Mouse (Mus musculus) lung, adult 2 months (tissue): ENCODE data around the gene Hmgxb4. TPM values are rescaled to one million over a fixed set of nuclear protein-coding genes. Genes with fewer than 3 reads are reported as not detected.

Experiments used
- DNase-seq: peaks from one replicate; pipeline ENCODE4 v3.0.0; 2022
- H3K4me1 ChIP-seq: fragments of 200-500 bp; 2 replicates; pipeline ENCODE4 v1.6.1; 2011; ENCODE audit warnings: low read length; ENCODE audit not compliant: control insufficient read depth, insufficient read depth
- H3K4me3 ChIP-seq: fragments of 200-500 bp; replicated peaks from 2 replicates; pipeline ENCODE3; 2011; ENCODE audit warnings: low read depth, mild to moderate bottlenecking, control low read depth, low read length; ENCODE audit errors: extremely low read depth
- CTCF ChIP-seq: fragments of 200-500 bp; IDR thresholded peaks from 2 replicates; pipeline ENCODE4 v1.5.1; 2011; ENCODE audit warnings: mild to moderate bottlenecking, low read length, control low read depth; ENCODE audit not compliant: insufficient read depth
- POLR2A ChIP-seq: fragments of 200-500 bp; IDR thresholded peaks from 2 replicates; pipeline ENCODE4 v1.6.1; 2011; ENCODE audit warnings: low read depth, mild to moderate bottlenecking, control low read depth, low read length, borderline replicate concordance; ENCODE audit errors: extremely low read depth
- WGBS: fragments of 180-500 bp; shearing (Covaris S2); methylation state at CpG from one replicate; pipeline ENCODE4 v1.1.7; 2018; 5-methylcytosine and 5-hydroxymethylcytosine counted together
- polyA plus RNA-seq: library from polyadenylated mRNA; depleted of rRNA; stranded (reverse); fragments of >200 nt; gene quantifications from 2 replicates; pipeline ENCODE4 v1.2.3, GENCODE M21; 2012

Hmgxb4 gene
- polyA plus RNA-seq, 1 experiment = 23.0 TPM

- no peaks in the 10 kb centered on the region for H3K4me1 ChIP-seq
- DNase-seq = no peak
- 33% methylated on average over 9 of the region's 9 CpGs for WGBS
- H3K4me3 ChIP-seq = no peak overlapping the region
- TF ChIP-seq CTCF (no peak), POLR2A (no peak)
Observed at GRCm38 (mm10) chr8:74980060-74980710, 13.0 kb upstream of the Hmgxb4 start.

- H3K4me1 ChIP-seq = no peaks in the 10 kb centered on the region
- DNase-seq = peak; percentile 31
- no peak overlapping the region for H3K4me3 ChIP-seq
- TF ChIP-seq CTCF (peak; percentile 90), POLR2A (no peak)
- 0% methylated on average over 5 of the region's 5 CpGs for WGBS
Observed at GRCm38 (mm10) chr8:74980711-74981062, 12.5 kb upstream of the Hmgxb4 start.

DNA sequence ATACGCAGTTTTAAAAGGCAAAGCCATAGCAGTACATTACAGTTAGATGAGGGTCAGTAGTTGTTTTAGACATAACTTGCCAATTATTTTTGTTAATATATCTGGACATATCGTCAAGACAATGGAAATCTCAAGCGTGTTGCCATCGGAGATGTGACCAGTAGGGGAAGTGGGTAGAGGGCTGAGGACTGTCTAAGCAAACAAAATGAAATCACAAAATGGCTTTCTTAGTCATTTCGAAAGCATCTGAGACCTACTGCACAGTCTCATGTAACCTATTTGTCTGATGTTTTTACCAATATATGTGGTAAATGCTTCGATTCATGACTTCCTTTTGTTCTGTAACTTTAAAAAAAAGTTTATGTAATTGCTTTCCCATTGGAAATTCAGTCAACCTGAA, 11.3 kb upstream of the Hmgxb4 start:
- WGBS = 81% methylated on average over 6 of the region's 6 CpGs
- Histone ChIP-seq H3K4me1 (no peaks in the 10 kb centered on the region), H3K4me3 (no peak overlapping the region)
- DNase-seq = no peak
- TF ChIP-seq POLR2A (no peak), CTCF (no peak)

- H3K4me1 ChIP-seq = no peaks in the 10 kb centered on the region; the same call in 1 of the 2 replicates
- WGBS = 81% methylated on average over 5 of the region's 5 CpGs
- no peak for DNase-seq
- TF ChIP-seq CTCF (no peak), POLR2A (no peak)
- H3K4me3 ChIP-seq = no peak overlapping the region
Observed at GRCm38 (mm10) chr8:74987436-74987835, 5.7 kb upstream of the Hmgxb4 start.

- WGBS = 10% methylated on average over 15 of the region's 15 CpGs
- no peak for TF ChIP-seq CTCF
- TF ChIP-seq POLR2A = no peak
- Histone ChIP-seq H3K4me1 (peaks cover 4% of the 10 kb centered on the region), H3K4me3 (no peak overlapping the region)
- DNase-seq = peak; percentile 28
Observed at GRCm38 (mm10) chr8:74990021-74990420, 3.1 kb upstream of the Hmgxb4 start.

- no peak for TF ChIP-seq CTCF
- TF ChIP-seq POLR2A = peak; percentile 26; the same call in 1 of the 2 replicates
- peak; percentile 83 for DNase-seq
- peaks cover 4% of the 10 kb centered on the region for H3K4me1 ChIP-seq
- peak overlapping the region; percentile 57 for H3K4me3 ChIP-seq
- WGBS = 1% methylated on average over 108 of the region's 111 CpGs
Observed at GRCm38 (mm10) chr8:74993475-74994451, 607 bp downstream of the Hmgxb4 start.

DNA sequence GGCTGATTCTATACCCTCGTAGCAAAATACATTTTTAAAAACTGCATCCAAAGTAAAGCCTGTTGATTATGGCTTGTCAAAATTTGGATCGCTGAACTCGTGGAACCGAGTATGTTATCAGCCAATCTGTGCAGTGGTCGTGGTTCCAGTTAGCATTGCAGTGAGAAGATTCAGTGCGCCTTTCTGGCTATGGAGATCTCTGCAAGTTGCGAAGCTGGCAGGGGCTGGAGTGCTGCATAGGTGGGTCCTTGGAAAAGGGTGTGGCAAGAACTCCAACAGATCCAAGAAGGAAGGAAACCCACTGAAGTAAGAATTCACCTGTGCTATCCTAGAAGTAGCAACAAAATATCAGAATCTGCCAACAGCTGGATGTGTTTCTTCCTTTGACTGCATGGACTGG, 1.4 kb downstream of the Hmgxb4 start:
- Histone ChIP-seq H3K4me3 (no peak overlapping the region), H3K4me1 (peaks cover 4% of the 10 kb centered on the region)
- DNase-seq = no peak
- TF ChIP-seq POLR2A = no peak
- WGBS = 5% methylated on average over 7 of the region's 7 CpGs

DNA sequence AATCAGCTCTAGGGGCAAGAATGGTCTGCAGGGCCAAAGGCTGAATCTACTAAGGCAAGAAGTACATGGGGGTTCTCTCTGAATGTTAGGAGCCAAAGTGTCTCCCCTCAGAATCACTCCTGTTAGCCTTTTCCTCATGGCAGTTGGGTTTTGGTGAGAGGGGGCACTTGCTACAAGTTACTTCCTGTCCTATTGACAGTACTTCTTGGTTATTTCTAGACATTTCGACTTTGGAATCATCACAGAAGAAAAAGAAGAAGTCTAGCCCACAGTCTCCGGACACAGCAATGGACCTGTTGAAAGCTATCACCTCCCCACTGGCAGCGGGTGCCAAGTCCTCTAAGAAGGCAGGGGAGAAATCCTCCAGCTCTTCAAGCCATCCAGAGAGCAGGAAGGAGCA, 7.3 kb downstream of the Hmgxb4 start:
- DNase-seq = no peak
- no peak overlapping the region for H3K4me3 ChIP-seq
- WGBS = 82% methylated on average over 3 of the region's 3 CpGs
- H3K4me1 ChIP-seq = no peaks in the 10 kb centered on the region
- TF ChIP-seq CTCF (no peak), POLR2A (no peak)

DNA sequence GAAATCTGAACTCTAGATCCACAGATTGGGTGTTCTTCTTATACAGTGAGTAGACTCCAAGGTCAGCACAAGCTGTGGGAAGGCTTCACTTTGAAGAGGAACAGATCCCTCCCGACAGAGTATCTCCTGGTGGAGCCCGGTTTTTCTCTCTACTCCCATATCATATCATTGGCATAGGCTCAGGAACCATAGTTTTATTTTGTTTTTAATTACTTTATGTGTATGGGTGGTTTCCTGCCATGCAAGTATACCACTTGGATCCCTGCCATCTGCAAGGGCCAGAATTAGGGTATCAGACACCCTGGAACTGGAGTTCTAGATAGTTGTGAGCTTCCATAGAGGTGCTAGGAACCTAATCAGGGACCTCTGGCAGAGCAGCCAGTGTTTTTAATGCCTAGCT, 15.7 kb downstream of the Hmgxb4 start:
- 90% methylated on average over 2 of the region's 2 CpGs for WGBS

DNA sequence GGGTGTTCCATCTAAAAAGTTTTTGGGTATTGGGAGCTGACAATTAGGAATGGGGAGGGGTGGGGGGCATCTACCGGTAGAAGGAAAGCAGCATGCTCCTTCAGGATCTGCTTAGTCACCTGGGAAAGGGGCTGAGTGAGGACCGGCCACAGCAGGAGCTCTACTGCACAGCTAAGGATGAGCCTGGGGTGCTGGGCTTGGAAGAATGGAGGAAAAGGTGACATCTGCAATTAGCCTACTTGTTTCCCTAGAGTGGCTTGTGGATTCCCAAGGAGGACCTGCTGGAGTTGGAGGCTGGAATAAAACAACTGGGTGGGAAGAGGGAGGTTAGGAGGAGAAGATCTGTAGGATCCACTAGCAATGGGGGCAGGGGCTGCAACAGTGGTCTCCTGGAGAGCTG, 20.4 kb downstream of the Hmgxb4 start:
- no peak for DNase-seq
- no peak for TF ChIP-seq CTCF
- no peak for TF ChIP-seq POLR2A
- Histone ChIP-seq H3K4me3 (no peak overlapping the region), H3K4me1 (no peaks in the 10 kb centered on the region)
- WGBS = 52% methylated on average over 2 of the region's 2 CpGs

More for the DNA sequence above, 15.7 kb downstream of the Hmgxb4 start:
- Histone ChIP-seq H3K4me1 (no peaks in the 10 kb centered on the region), H3K4me3 (no peak overlapping the region)
- no peak for DNase-seq
- no peak for TF ChIP-seq POLR2A
- no peak for TF ChIP-seq CTCF
